Mouse (Mus musculus) heart, adult 2 months (tissue): ENCODE measurements around the gene Cbr4.

Experiments used
- CTCF ChIP-seq: fragments of 200-600 bp; IDR thresholded peaks from 2 replicates; pipeline ENCODE4 v1.8.1; 2022; ENCODE audit warnings: antibody characterized with exemption, mild to moderate bottlenecking, moderate library complexity
- EP300 ChIP-seq: fragments of 200-500 bp; IDR thresholded peaks from 2 replicates; pipeline ENCODE4 v1.6.1; 2011; ENCODE audit warnings: low read depth, low read length, control low read depth; ENCODE audit not compliant: insufficient read depth
- POLR2A ChIP-seq: fragments of 200-500 bp; IDR thresholded peaks from 2 replicates; pipeline ENCODE4 v1.6.1; 2011; ENCODE audit warnings: mild to moderate bottlenecking, low read depth, low read length, control low read depth; ENCODE audit not compliant: insufficient read depth

DNA sequence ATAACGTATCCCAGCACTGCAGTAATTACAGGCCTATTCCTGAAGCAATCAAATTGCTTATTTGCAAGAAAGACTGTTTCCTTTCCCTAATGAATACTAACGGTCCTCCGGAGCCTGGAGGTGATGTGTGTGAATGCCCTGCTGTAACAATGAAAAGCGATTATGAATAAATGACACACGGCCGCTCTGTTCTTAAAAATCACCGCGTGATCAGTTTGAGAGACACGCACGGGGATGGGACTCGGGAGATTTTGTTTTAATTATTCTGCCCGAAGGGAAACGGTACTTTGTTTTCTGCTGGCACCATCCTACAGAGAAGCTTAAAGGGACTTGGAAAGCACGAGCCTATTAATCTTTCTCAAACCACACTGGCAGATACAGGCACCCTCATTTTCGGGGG, 41.2 kb upstream of the Cbr4 start:
- TF ChIP-seq CTCF (no peak), POLR2A (no peak), EP300 (no peak)
